Mouse (Mus musculus) forebrain, embryonic 11.5 days (tissue): Measurements from ENCODE around the gene Coq10b. TPM values are rescaled to one million over a fixed set of nuclear protein-coding genes. Genes with fewer than 3 reads are reported as not detected.

ENCODE experiments used
- ATAC-seq: fragments of 200-750 bp; cut with Nextera tagmentation; replicated peaks from 2 replicates; pipeline ENCODE4 v1.8.0; 2017; ENCODE audit warnings: moderate TSS enrichment; ENCODE audit not compliant: low FRiP score
- DNase-seq: peaks from one replicate; pipeline ENCODE4 v3.0.0-alpha.2; 2017; ENCODE audit warnings: low spot score
- H3K27ac ChIP-seq: fragments of 300-500 bp; sonication (generic); 2 replicates; pipeline ENCODE4 v1.5.1; 2014; ENCODE audit warnings: low read depth, low read length
- H3K27me3 ChIP-seq: fragments of 300-500 bp; sonication (generic); 2 replicates; pipeline ENCODE4 v1.6.1; 2014; ENCODE audit warnings: mild to moderate bottlenecking, low read length, mixed read lengths; ENCODE audit not compliant: control insufficient read depth, insufficient read depth
- H3K36me3 ChIP-seq: fragments of 300-500 bp; sonication (generic); 2 replicates; pipeline ENCODE4 v1.6.1; 2014; ENCODE audit warnings: mild to moderate bottlenecking, low read length, moderate library complexity, mixed read lengths; ENCODE audit not compliant: control insufficient read depth, insufficient read depth
- H3K4me1 ChIP-seq: fragments of 300-500 bp; sonication (generic); replicated peaks from 2 replicates; pipeline ENCODE4 v1.6.1; 2014; ENCODE audit warnings: low read length, mixed read lengths; ENCODE audit not compliant: control insufficient read depth, insufficient read depth
- H3K4me2 ChIP-seq: fragments of 300-500 bp; sonication (generic); 2 replicates; pipeline ENCODE4 v1.6.1; 2014; ENCODE audit warnings: low read depth, mild to moderate bottlenecking, low read length, moderate library complexity, mixed read lengths; ENCODE audit not compliant: severe bottlenecking
- H3K4me3 ChIP-seq: fragments of 300-500 bp; sonication (generic); 2 replicates; pipeline ENCODE4 v1.5.1; 2014; ENCODE audit warnings: low read depth, low read length
- H3K9ac ChIP-seq: fragments of 300-500 bp; sonication (generic); 2 replicates; pipeline ENCODE4 v1.6.1; 2014; ENCODE audit warnings: low read length
- H3K9me3 ChIP-seq: fragments of 300-500 bp; sonication (generic); 2 replicates; pipeline ENCODE4 v1.6.1; 2016; ENCODE audit warnings: low read length, mixed read lengths; ENCODE audit not compliant: control insufficient read depth
- WGBS: fragments of 180-500 bp; shearing (Covaris S2); extraction: QIAGEN DNeasy Blood & Tissue Kit; methylation state at CpG from one replicate; pipeline ENCODE4 v1.1.7; 2014; 5-methylcytosine and 5-hydroxymethylcytosine counted together
- polyA plus RNA-seq: library from polyadenylated mRNA; unstranded; fragments of >200 nt; fragmentation: Nextera tagmentation; extraction: Ambion mirVana; gene quantifications from 2 replicates; pipeline ENCODE4 v1.2.1, GENCODE M21; 2014

Coq10b gene
- polyA plus RNA-seq, 1 experiment from 2014 or later = 32.9 TPM

- no peaks in the 10 kb centered on the region for H3K9me3 ChIP-seq
- DNase-seq = peak; percentile 99
- H3K36me3 ChIP-seq = peaks cover 12% of the 10 kb centered on the region
- H3K27ac ChIP-seq = peak within 1 kb of the TSS; percentile 94
- peak; percentile 96 for ATAC-seq
- H3K27me3 ChIP-seq = no peaks in the 10 kb centered on the region
- H3K4me2 ChIP-seq = peak within 1 kb of the TSS; percentile 85
- WGBS = under 1% methylated on average over 68 of the region's 76 CpGs
- H3K9ac ChIP-seq = peak within 1 kb of the TSS; percentile 95
- H3K4me3 ChIP-seq = peak within 1 kb of the TSS; percentile 91
- H3K4me1 ChIP-seq = peaks cover 6% of the 10 kb centered on the region
These were observed 35.5 kb downstream of the Coq10b start, which contains the start of the genes Hspe1 and Hspd1 for GRCm38 (mm10) chr1:55087932-55088610. Gene Hspe1, plus strand, starts transcription at chr1:55088132. Gene Hspd1, minus strand, starts transcription at chr1:55088243.

DNA sequence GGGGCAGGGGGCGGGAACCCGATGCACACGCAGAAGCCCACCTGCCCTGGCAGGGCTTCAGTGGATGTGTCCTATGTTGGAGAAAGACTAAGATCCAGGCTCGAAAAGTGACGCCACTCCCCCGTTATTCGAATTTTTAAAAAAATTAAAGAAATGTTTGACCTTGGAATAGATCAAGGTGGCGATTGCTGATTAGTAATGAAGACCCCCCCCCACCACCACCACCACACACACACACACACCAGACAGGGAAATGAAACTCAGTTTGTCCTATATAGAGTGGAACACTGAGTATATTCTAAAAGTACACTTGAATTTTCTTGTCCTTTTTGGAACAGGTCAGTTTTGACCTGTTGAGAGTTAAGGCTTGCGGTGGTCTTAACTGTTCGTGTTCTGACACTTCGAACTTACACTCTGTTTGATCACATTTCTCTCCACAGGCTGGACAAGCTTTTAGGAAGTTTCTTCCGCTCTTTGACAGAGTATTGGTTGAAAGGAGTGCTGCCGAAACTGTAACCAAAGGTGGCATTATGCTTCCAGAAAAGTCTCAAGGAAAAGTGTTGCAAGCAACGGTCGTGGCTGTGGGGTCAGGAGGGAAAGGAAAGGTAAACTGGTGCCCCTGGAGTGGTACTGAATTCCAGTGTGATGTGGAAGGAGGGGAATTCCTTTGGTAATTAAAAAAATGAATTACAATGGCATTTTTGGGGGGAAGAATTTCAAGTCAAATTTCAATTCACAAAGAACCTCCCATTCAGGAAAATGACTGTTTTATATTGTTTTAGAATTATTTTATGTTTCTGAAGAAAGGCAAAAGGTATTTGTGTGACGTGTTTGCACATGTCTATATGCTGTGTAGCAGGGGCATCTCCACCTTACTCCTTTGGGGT is 36.3 kb downstream of the Coq10b start:
- Histone ChIP-seq H3K4me3 (peak overlapping the region; percentile 91), H3K27me3 (no peaks in the 10 kb centered on the region), H3K36me3 (peaks cover 7% of the 10 kb centered on the region; the same call in 1 of the 2 replicates), H3K4me2 (peak overlapping the region; percentile 85), H3K4me1 (peaks cover 6% of the 10 kb centered on the region), H3K9me3 (no peaks in the 10 kb centered on the region), H3K27ac (peak overlapping the region; percentile 94), H3K9ac (peak overlapping the region; percentile 95)
- ATAC-seq (no peak), DNase-seq (no peak)
- WGBS = 12% methylated on average over 16 of the region's 16 CpGs

DNA sequence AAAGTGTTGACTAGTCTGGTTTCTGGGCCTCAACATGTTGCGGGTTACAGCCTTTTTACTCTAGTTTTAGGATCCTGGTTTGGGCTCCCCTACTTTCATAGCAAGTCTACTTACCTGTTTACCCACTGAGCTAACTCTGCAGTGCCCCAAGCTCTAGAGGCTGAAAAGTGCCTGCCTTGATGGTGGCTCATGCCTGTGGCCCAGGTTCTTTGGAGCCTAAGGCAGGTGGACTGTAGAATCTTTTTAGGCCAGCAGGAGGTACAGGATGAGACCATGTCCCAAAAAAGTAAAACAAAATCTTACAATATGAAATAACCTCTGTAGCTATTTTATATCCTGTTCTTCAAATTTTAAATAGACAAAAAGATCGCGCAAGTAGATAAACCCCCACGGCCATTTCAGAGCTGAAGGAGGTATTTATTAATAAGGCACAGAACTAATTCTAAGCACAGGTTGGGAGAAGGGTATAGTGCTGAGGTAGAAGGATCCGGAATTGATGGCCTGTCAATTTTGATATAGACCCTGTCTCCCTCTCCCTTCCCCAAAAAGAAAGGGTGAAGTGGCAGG is 37.0 kb downstream of the Coq10b start:
- H3K4me3 ChIP-seq = peak overlapping the region; percentile 91
- no peak for DNase-seq
- no peaks in the 10 kb centered on the region for H3K27me3 ChIP-seq
- H3K27ac ChIP-seq = no peak overlapping the region
- peak overlapping the region; percentile 95; the same call in 1 of the 2 replicates for H3K9ac ChIP-seq
- 89% methylated on average over 5 of the region's 5 CpGs for WGBS
- H3K4me1 ChIP-seq = peaks cover 6% of the 10 kb centered on the region
- peak overlapping the region; percentile 85 for H3K4me2 ChIP-seq
- peaks cover 4% of the 10 kb centered on the region; the same call in 1 of the 2 replicates for H3K36me3 ChIP-seq
- ATAC-seq = no peak
- no peaks in the 10 kb centered on the region for H3K9me3 ChIP-seq

- Histone ChIP-seq H3K4me2 (no peak overlapping the region), H3K36me3 (peaks cover 4% of the 10 kb centered on the region; the same call in 1 of the 2 replicates), H3K9me3 (no peaks in the 10 kb centered on the region), H3K4me3 (no peak overlapping the region), H3K27me3 (no peaks in the 10 kb centered on the region), H3K27ac (no peak overlapping the region), H3K4me1 (no peaks in the 10 kb centered on the region; the same call in 1 of the 2 replicates), H3K9ac (no peak overlapping the region)
- DNase-seq = no peak
- WGBS = 90% methylated on average over 2 of the region's 2 CpGs
- no peak for ATAC-seq
These were observed 39.5 kb downstream of the Coq10b start for GRCm38 (mm10) chr1:55092056-55092455.

DNA sequence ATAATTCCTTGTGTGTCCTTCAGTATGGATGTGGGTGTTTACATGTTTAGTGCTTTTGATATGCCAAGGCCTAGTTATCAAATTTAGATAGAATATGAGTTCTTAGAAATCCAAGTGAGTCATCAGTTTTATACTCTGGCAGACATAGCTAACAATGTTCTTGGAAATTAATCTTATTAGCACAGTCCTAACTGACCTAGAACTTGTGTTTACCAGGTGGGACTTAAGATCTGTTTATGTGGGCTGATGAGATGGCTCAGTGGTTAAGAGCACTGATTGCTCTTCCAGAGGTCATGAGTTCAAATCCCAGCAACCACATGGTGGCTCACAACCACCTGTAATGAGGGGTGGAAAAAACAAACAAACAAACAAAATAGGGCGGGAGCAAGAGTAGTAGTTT is 39.9 kb downstream of the Coq10b start:
- H3K4me3 ChIP-seq = no peak overlapping the region
- DNase-seq (no peak), ATAC-seq (no peak)
- H3K36me3 ChIP-seq = peaks cover 4% of the 10 kb centered on the region; the same call in 1 of the 2 replicates
- no peak overlapping the region for H3K27ac ChIP-seq
- no peaks in the 10 kb centered on the region; the same call in 1 of the 2 replicates for H3K4me1 ChIP-seq
- no peaks in the 10 kb centered on the region for H3K9me3 ChIP-seq
- H3K27me3 ChIP-seq = no peaks in the 10 kb centered on the region
- WGBS = 76% methylated on average over 1 of the region's 1 CpGs
- no peak overlapping the region for H3K4me2 ChIP-seq
- H3K9ac ChIP-seq = no peak overlapping the region

DNA sequence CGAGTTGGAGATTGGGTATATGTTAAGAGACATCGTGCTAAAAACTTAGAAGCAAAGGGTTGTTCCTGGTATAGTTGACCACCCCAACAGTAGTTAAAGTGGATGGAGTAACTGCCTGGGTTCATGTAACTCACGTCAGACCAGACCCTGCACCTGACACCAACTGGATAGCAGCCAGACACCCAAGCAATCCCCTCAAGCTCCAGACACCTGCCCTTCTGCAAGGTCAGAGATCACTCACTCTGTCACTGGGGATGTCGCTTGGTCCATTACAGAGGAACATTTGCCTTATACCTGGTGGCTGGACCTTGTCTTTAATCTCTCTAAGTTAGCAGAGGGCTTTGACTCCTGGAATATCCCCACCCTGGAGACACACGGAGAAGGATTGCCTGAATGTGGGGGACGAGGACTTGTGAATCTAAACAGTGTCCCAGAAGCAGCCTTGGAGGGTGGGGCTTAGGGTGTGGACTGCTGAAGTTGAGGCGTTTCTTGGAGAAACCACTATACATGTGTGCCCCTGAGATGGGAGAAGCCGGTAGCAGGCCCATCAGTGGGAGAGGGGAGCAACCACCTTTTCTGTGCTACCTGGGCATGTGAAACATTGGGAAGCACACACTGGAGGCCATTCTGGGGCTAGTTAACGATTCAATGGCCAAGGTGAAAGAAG is 54.5 kb downstream of the Coq10b start:
- Histone ChIP-seq H3K4me2 (no peak overlapping the region), H3K36me3 (no peaks in the 10 kb centered on the region), H3K4me3 (no peak overlapping the region), H3K27ac (no peak overlapping the region), H3K9me3 (no peaks in the 10 kb centered on the region), H3K9ac (no peak overlapping the region), H3K4me1 (no peaks in the 10 kb centered on the region), H3K27me3 (no peaks in the 10 kb centered on the region)
- ATAC-seq (no peak), DNase-seq (no peak)
- WGBS = 87% methylated on average over 9 of the region's 9 CpGs

DNA sequence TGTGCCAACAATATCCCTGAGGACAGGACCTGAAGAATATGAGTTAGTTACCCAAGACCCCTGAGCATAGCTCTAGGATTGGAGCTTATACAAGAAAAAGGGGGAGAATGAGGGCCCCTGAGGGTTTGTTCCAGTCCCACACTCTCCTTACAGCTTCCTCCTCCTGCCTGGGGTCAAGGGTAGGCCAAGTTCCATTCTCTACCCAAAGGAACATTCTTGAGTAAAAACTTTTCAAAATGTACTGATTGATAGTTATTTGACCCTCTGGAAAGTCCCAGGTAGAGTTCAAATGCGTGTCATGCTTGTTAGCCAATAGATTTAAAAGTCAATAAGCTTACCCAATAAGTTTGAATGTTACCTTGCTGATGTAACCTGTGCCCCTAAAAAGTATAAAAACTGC is 55.1 kb downstream of the Coq10b start:
- no peak overlapping the region for H3K4me3 ChIP-seq
- no peak overlapping the region for H3K27ac ChIP-seq
- DNase-seq (no peak), ATAC-seq (no peak)
- H3K9me3 ChIP-seq = no peaks in the 10 kb centered on the region
- WGBS = 86% methylated on average over 1 of the region's 1 CpGs
- no peaks in the 10 kb centered on the region for H3K27me3 ChIP-seq
- no peaks in the 10 kb centered on the region for H3K4me1 ChIP-seq
- no peak overlapping the region for H3K4me2 ChIP-seq
- no peaks in the 10 kb centered on the region for H3K36me3 ChIP-seq
- no peak overlapping the region for H3K9ac ChIP-seq

GRCm38 (mm10) chr1:55108473-55108872 is 55.9 kb downstream of the Coq10b start:
- H3K9ac ChIP-seq = no peak overlapping the region
- H3K4me3 ChIP-seq = no peak overlapping the region
- no peaks in the 10 kb centered on the region for H3K9me3 ChIP-seq
- H3K36me3 ChIP-seq = no peaks in the 10 kb centered on the region
- no peaks in the 10 kb centered on the region for H3K4me1 ChIP-seq
- ATAC-seq (no peak), DNase-seq (no peak)
- H3K27me3 ChIP-seq = no peaks in the 10 kb centered on the region
- H3K4me2 ChIP-seq = no peak overlapping the region
- WGBS = 43% methylated on average over 2 of the region's 2 CpGs
- no peak overlapping the region for H3K27ac ChIP-seq
